Mouse (Mus musculus): ENCODE data around the gene Slc7a6os. TPM values are rescaled to one million over a fixed set of nuclear protein-coding genes. Genes with fewer than 3 reads are reported as not detected.

Gene Slc7a6os
- polyA plus RNA-seq, 1 experiment from 2014 or later: 27.6 TPM

DNA sequence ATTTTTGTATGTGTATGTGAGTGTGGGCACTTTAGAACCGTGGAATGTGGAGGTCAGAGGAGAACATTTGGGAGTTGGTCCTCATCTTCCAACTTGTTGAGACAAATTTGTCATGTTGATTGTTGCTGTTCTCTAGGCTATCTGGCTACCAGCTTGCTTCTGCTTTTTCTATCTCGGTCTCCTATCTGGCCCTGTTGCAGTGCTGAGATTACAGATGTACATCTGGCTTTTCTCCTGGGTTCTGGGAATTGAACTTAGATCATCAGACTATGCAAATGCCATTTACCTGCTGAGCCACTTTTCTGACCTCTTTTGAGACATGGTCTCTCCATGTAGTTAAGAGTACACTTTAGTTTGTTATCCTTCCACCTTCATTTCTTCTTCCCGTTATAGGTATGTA lies 37.2 kb downstream of the Slc7a6os start:
- Histone ChIP-seq H3K27me3 (ENCODE audit: insufficient read depth, low read length) (no peaks in the 10 kb centered on the region), H3K9me3 (replicated peaks; ENCODE audit: low read length) (no peaks in the 10 kb centered on the region), H3K9ac (ENCODE audit: low read depth, low read length) (no peak overlapping the region), H3K4me3 (replicated peaks; ENCODE audit: low read depth, low read length) (no peak overlapping the region), H3K4me2 (ENCODE audit: low read length) (no peak overlapping the region), H3K27ac (no peak overlapping the region), H3K36me3 (ENCODE audit: insufficient read depth, low read length) (no peaks in the 10 kb centered on the region), H3K4me1 (replicated peaks; ENCODE audit: insufficient read depth, low read length) (0 out of 2 replicates have a peak, but pooled peaks cover 7% of the 10 kb centered on the region)
- no peak for ATAC-seq (replicated peaks; ENCODE audit: low FRiP score, low read depth)
- TF ChIP-seq CTCF (IDR thresholded peaks at IDR 0.05; ENCODE audit: low read depth): no peak
- DNase-seq (ENCODE audit: low spot score): no peak
- 92% methylated on average over 3 of the region's 3 CpGs for WGBS

GRCm38 (mm10) chr8:106169934-106170480 lies 40.7 kb downstream of the Slc7a6os start:
- H3K27me3 ChIP-seq (ENCODE audit: insufficient read depth, low read length): no peaks in the 10 kb centered on the region
- no peaks in the 10 kb centered on the region for H3K36me3 ChIP-seq (ENCODE audit: insufficient read depth, low read length)
- H3K4me2 ChIP-seq (ENCODE audit: low read length): peak overlapping the region; percentile 98
- DNase-seq (ENCODE audit: low spot score) (no peak), ATAC-seq (replicated peaks; ENCODE audit: low FRiP score, low read depth) (no peak)
- peak overlapping the region; percentile 81 for H3K4me3 ChIP-seq (replicated peaks; ENCODE audit: low read depth, low read length)
- 0 out of 2 replicates have a peak overlapping the region, but pooled peaks have one; percentile 73 for H3K9ac ChIP-seq (ENCODE audit: low read depth, low read length)
- H3K4me1 ChIP-seq (replicated peaks; ENCODE audit: insufficient read depth, low read length): no peaks in the 10 kb centered on the region; the same call in 1 of the 2 replicates
- no peak overlapping the region for H3K27ac ChIP-seq
- no peaks in the 10 kb centered on the region for H3K9me3 ChIP-seq (replicated peaks; ENCODE audit: low read length)
- TF ChIP-seq CTCF (IDR thresholded peaks at IDR 0.05; ENCODE audit: low read depth): peak; percentile 35; the same call in 1 of the 2 replicates
- 20% methylated on average over 6 of the region's 6 CpGs for WGBS

- Histone ChIP-seq H3K4me1 (replicated peaks; ENCODE audit: insufficient read depth, low read length) (no peaks in the 10 kb centered on the region; the same call in 1 of the 2 replicates), H3K9ac (ENCODE audit: low read depth, low read length) (peak overlapping the region; percentile 73), H3K36me3 (ENCODE audit: insufficient read depth, low read length) (no peaks in the 10 kb centered on the region; the same call in 1 of the 2 replicates), H3K27me3 (ENCODE audit: insufficient read depth, low read length) (no peaks in the 10 kb centered on the region), H3K27ac (peak overlapping the region; percentile 67), H3K4me3 (replicated peaks; ENCODE audit: low read depth, low read length) (peak overlapping the region; percentile 81), H3K9me3 (replicated peaks; ENCODE audit: low read length) (no peaks in the 10 kb centered on the region), H3K4me2 (ENCODE audit: low read length) (peak overlapping the region; percentile 98)
- DNase-seq (ENCODE audit: low spot score): peak; percentile 58
- 1% methylated on average over 52 of the region's 54 CpGs for WGBS
- ATAC-seq (replicated peaks; ENCODE audit: low FRiP score, low read depth): peak; percentile 72
- TF ChIP-seq CTCF (IDR thresholded peaks at IDR 0.05; ENCODE audit: low read depth): no peak
Observed at GRCm38 (mm10) chr8:106169017-106169933, 41.5 kb downstream of the Slc7a6os start.

- Histone ChIP-seq H3K9ac (ENCODE audit: low read depth, low read length) (peak within 1 kb of the TSS; percentile 73), H3K4me2 (ENCODE audit: low read length) (peak within 1 kb of the TSS; percentile 98), H3K36me3 (ENCODE audit: insufficient read depth, low read length) (peaks cover 3% of the 10 kb centered on the region; the same call in 1 of the 2 replicates), H3K4me3 (replicated peaks; ENCODE audit: low read depth, low read length) (peak within 1 kb of the TSS; percentile 81), H3K27ac (peak within 1 kb of the TSS; percentile 67), H3K4me1 (replicated peaks; ENCODE audit: insufficient read depth, low read length) (no peaks in the 10 kb centered on the region; the same call in 1 of the 2 replicates), H3K9me3 (replicated peaks; ENCODE audit: low read length) (no peaks in the 10 kb centered on the region), H3K27me3 (ENCODE audit: insufficient read depth, low read length) (no peaks in the 10 kb centered on the region)
- DNase-seq (ENCODE audit: low spot score): peak; percentile 80
- no peak for TF ChIP-seq CTCF (IDR thresholded peaks at IDR 0.05; ENCODE audit: low read depth)
- WGBS: under 1% methylated on average over 58 of the region's 59 CpGs
- peak; percentile 84 for ATAC-seq (replicated peaks; ENCODE audit: low FRiP score, low read depth)
Observed at GRCm38 (mm10) chr8:106168356-106169016, 42.2 kb downstream of the Slc7a6os start, which contains the start of gene Slc7a6. TSS of gene Slc7a6 (plus strand) at chr8:106168857.

- peak; percentile 92 for TF ChIP-seq CTCF (IDR thresholded peaks at IDR 0.05; ENCODE audit: low read depth)
- Histone ChIP-seq H3K9me3 (replicated peaks; ENCODE audit: low read length) (no peaks in the 10 kb centered on the region), H3K4me1 (replicated peaks; ENCODE audit: insufficient read depth, low read length) (no peaks in the 10 kb centered on the region; the same call in 1 of the 2 replicates), H3K4me2 (ENCODE audit: low read length) (no peak overlapping the region), H3K9ac (ENCODE audit: low read depth, low read length) (no peak overlapping the region), H3K27ac (no peak overlapping the region), H3K4me3 (replicated peaks; ENCODE audit: low read depth, low read length) (no peak overlapping the region), H3K36me3 (ENCODE audit: insufficient read depth, low read length) (peaks cover 6% of the 10 kb centered on the region), H3K27me3 (ENCODE audit: insufficient read depth, low read length) (no peaks in the 10 kb centered on the region)
- DNase-seq (ENCODE audit: low spot score): peak; percentile 82
- ATAC-seq (replicated peaks; ENCODE audit: low FRiP score, low read depth): no peak
- 46% methylated on average over 4 of the region's 4 CpGs for WGBS
Observed at GRCm38 (mm10) chr8:106165460-106165859, 45.3 kb downstream of the Slc7a6os start.

DNA sequence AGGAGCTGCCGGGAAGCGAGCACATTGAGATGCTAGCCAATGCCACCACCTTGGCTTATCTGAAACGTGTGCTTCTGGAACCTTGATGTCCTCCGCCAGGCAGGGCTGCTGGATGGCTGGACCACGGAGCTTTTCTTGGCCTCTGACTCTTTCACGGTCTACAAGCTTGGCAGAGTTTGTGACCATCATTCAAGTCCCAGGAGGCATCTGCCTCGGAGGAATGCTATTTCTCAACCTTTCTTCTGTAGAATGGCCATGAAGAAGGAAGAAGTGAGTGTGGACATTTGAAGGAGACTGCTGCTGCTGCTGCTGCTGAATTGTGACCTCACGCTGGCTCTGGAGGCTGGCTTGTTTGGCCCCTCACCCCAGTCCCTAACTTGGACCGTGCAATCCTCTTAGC lies 47.5 kb downstream of the Slc7a6os start:
- Histone ChIP-seq H3K27ac (no peak overlapping the region), H3K4me2 (ENCODE audit: low read length) (no peak overlapping the region), H3K36me3 (ENCODE audit: insufficient read depth, low read length) (peaks cover 8% of the 10 kb centered on the region), H3K9me3 (replicated peaks; ENCODE audit: low read length) (no peaks in the 10 kb centered on the region), H3K4me1 (replicated peaks; ENCODE audit: insufficient read depth, low read length) (no peaks in the 10 kb centered on the region; the same call in 1 of the 2 replicates), H3K9ac (ENCODE audit: low read depth, low read length) (no peak overlapping the region), H3K4me3 (replicated peaks; ENCODE audit: low read depth, low read length) (no peak overlapping the region), H3K27me3 (ENCODE audit: insufficient read depth, low read length) (no peaks in the 10 kb centered on the region)
- no peak for TF ChIP-seq CTCF (IDR thresholded peaks at IDR 0.05; ENCODE audit: low read depth)
- no peak for ATAC-seq (replicated peaks; ENCODE audit: low FRiP score, low read depth)
- WGBS: 82% methylated on average over 9 of the region's 9 CpGs
- no peak for DNase-seq (ENCODE audit: low spot score)

All from kidney, postnatal 0 days (tissue).